Mouse (Mus musculus): ENCODE data around the gene 4921539E11Rik. TPM values are rescaled to one million over a fixed set of nuclear protein-coding genes. Genes with fewer than 3 reads are reported as not detected.
A peak's percentile ranks its signal among the peaks of the same experiment; 100 is the strongest.

4921539E11Rik gene
- polyA plus RNA-seq, 1 experiment from 2014 or later = not detected

DNA sequence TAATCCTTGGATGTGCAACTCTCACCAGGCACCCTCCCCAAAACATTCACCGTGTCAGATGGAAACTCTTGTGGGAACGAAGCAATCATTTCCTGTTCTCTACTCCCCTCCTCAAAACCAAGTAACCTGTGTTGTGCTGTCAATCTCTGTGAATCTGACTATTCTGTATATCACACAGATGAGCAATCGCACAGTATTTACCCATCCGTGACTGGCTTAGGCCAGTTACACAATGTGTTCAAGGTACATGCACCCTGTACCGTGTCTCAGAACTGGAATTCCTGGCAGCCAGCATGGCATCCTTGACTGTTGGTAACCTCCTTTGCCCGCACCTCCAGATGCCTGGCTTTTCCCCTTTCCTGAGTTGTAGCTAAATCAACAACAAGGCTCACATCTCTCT, 74.6 kb downstream of the 4921539E11Rik start:
- H3K27ac ChIP-seq = peak overlapping the region; percentile 99; the same call in 1 of the 2 replicates
- no peak for TF ChIP-seq CTCF (IDR thresholded peaks at IDR 0.05; ENCODE audit: low read depth)
- H3K4me1 ChIP-seq (replicated peaks; ENCODE audit: insufficient read depth, low read length) = no peaks in the 10 kb centered on the region
- no peak overlapping the region for H3K4me3 ChIP-seq (replicated peaks; ENCODE audit: low read depth, low read length)
- peak; percentile 62 for ATAC-seq (replicated peaks; ENCODE audit: low FRiP score, low read depth)
- H3K36me3 ChIP-seq (ENCODE audit: insufficient read depth, low read length) = no peaks in the 10 kb centered on the region; the same call in 1 of the 2 replicates
- no peak overlapping the region for H3K9ac ChIP-seq (ENCODE audit: low read depth, low read length)
- DNase-seq (ENCODE audit: low spot score) = peak; percentile 16
- H3K27me3 ChIP-seq (ENCODE audit: insufficient read depth, low read length) = no peaks in the 10 kb centered on the region
- H3K4me2 ChIP-seq (ENCODE audit: low read length) = no peak overlapping the region
- WGBS = 65% methylated on average over 6 of the region's 6 CpGs
- no peaks in the 10 kb centered on the region for H3K9me3 ChIP-seq (replicated peaks; ENCODE audit: low read length)

DNA sequence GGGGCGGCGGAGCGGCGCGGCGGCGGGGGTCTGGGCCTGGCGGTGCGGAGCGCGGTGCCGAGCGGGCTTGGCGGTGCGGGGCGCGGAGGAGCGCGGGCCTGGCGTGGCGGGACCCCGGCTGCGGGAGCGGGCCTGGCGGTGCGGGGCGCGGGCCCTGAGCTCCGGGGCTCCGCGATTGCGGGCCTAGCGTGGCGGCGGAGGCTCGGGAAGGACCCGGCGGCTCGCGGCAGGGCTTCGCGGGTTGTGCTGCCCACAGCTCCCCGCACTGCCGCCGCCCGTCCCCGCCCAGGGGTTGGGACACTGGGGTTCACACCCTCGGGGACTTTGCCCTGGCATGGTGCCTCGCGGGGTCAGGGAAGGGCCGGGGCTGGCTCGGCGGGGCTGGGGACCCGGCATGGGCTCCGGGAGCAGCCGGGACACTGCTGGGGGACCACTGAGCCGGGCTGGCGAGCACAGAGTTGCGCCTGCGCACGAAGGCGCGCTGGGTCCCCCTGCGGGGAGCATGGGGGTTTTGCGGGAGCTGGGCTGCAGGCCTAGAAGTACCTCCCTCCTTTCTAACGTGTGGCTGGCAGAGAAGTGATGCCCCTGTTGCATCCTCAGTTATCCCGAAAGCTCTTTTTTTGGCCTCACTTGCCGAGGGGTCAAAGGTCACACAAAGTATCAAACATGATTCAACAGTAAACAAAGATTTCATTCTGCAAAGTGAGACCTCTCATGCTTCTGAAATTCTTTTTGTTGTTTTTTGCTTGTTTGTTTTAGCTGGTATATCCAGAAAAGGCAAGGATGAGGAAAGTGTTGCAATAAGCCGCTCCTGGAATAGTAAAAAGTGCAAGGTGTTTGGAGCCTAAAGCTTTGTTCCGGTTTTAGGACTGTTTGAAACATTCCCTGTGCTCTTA, 75.5 kb downstream of the 4921539E11Rik start, which contains the start of gene Slc35d1:
Gene Slc35d1, minus strand, starts transcription at position 240 of the 896 bp plus-strand sequence.
- ATAC-seq (replicated peaks; ENCODE audit: low FRiP score, low read depth) = peak; percentile 89
- H3K4me3 ChIP-seq (replicated peaks; ENCODE audit: low read depth, low read length) = peak within 1 kb of the TSS; percentile 96
- H3K27me3 ChIP-seq (ENCODE audit: insufficient read depth, low read length) = no peaks in the 10 kb centered on the region
- no peaks in the 10 kb centered on the region; the same call in 1 of the 2 replicates for H3K36me3 ChIP-seq (ENCODE audit: insufficient read depth, low read length)
- H3K4me1 ChIP-seq (replicated peaks; ENCODE audit: insufficient read depth, low read length) = no peaks in the 10 kb centered on the region
- peak; percentile 91 for DNase-seq (ENCODE audit: low spot score)
- H3K9ac ChIP-seq (ENCODE audit: low read depth, low read length) = peak within 1 kb of the TSS; percentile 99
- H3K27ac ChIP-seq = peak within 1 kb of the TSS; percentile 99
- TF ChIP-seq CTCF (IDR thresholded peaks at IDR 0.05; ENCODE audit: low read depth) = peak; percentile 38; the same call in 1 of the 2 replicates
- peak within 1 kb of the TSS; percentile 82 for H3K4me2 ChIP-seq (ENCODE audit: low read length)
- 3% methylated on average over 62 of the region's 70 CpGs for WGBS
- H3K9me3 ChIP-seq (replicated peaks; ENCODE audit: low read length) = no peaks in the 10 kb centered on the region

DNA sequence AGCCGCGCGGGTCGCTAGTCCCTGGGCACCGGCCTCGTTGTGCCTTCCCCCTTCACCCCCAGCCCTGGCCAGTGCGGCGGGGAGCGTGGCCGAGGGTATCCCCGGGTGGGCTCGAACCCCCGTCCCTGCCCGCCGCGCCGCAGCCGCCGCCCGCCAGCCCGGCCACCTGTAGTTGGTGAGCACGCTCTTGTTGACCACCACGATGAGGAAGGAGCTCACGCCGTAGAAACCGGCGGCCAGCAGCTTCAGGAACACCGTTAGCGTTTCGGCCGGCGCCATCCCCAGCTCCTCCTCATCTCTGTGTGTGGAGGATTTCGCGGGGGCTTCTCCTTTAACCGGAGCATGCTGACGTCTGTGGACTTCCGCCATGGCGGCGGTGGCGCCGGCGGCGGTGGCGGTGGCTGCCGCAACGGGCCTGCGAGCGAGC, 76.2 kb downstream of the 4921539E11Rik start:
- peak; percentile 60 for ATAC-seq (replicated peaks; ENCODE audit: low FRiP score, low read depth)

DNA sequence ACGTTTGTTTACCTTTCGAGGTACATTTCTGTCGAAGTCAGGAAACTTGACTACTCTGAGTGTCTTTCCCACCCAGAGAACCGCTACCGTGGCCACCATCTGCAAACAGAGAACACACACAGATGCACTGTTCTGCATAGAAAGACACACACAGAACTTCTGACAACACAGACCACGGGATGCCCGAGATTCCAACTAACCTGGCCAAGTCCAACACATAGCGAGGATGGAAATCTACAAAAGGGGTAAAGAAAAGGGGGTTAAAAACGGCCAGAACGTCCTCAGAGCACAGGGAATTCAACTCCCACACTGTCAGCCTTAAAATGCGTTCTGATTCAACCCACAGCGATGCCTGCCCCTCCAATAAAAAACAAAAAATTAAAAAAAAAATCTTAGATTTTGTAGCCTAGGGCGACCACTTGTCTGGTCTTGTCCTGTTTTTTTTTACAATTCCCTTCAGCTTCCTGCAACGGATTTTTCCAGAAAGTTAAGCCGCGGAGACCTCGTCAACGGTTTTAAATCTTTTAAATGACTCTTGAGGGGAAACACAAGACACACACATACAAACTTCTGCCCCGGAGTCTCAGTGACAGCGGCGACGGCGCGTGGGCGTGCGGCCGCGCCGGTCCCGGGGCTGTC, 76.7 kb downstream of the 4921539E11Rik start:
- Histone ChIP-seq H3K36me3 (ENCODE audit: insufficient read depth, low read length) (peaks cover 7% of the 10 kb centered on the region), H3K9me3 (replicated peaks; ENCODE audit: low read length) (no peaks in the 10 kb centered on the region), H3K9ac (ENCODE audit: low read depth, low read length) (peak overlapping the region; percentile 99), H3K4me1 (replicated peaks; ENCODE audit: insufficient read depth, low read length) (no peaks in the 10 kb centered on the region), H3K4me2 (ENCODE audit: low read length) (peak overlapping the region; percentile 82), H3K27me3 (ENCODE audit: insufficient read depth, low read length) (no peaks in the 10 kb centered on the region), H3K27ac (peak overlapping the region; percentile 99), H3K4me3 (replicated peaks; ENCODE audit: low read depth, low read length) (peak overlapping the region; percentile 96)
- TF ChIP-seq CTCF (IDR thresholded peaks at IDR 0.05; ENCODE audit: low read depth) = no peak
- peak; percentile 56 for DNase-seq (ENCODE audit: low spot score)
- no peak for ATAC-seq (replicated peaks; ENCODE audit: low FRiP score, low read depth)
- WGBS = 1% methylated on average over 30 of the region's 30 CpGs

More for the DNA sequence above, 76.2 kb downstream of the 4921539E11Rik start:
- Histone ChIP-seq H3K9me3 (replicated peaks; ENCODE audit: low read length) (no peaks in the 10 kb centered on the region), H3K4me3 (replicated peaks; ENCODE audit: low read depth, low read length) (peak overlapping the region; percentile 96), H3K27me3 (ENCODE audit: insufficient read depth, low read length) (no peaks in the 10 kb centered on the region), H3K4me2 (ENCODE audit: low read length) (peak overlapping the region; percentile 82), H3K9ac (ENCODE audit: low read depth, low read length) (peak overlapping the region; percentile 99), H3K36me3 (ENCODE audit: insufficient read depth, low read length) (peaks cover 2% of the 10 kb centered on the region; the same call in 1 of the 2 replicates), H3K4me1 (replicated peaks; ENCODE audit: insufficient read depth, low read length) (no peaks in the 10 kb centered on the region), H3K27ac (peak overlapping the region; percentile 99)
- WGBS = under 1% methylated on average over 47 of the region's 48 CpGs
- DNase-seq (ENCODE audit: low spot score) = peak; percentile 75
- no peak for TF ChIP-seq CTCF (IDR thresholded peaks at IDR 0.05; ENCODE audit: low read depth)

DNA sequence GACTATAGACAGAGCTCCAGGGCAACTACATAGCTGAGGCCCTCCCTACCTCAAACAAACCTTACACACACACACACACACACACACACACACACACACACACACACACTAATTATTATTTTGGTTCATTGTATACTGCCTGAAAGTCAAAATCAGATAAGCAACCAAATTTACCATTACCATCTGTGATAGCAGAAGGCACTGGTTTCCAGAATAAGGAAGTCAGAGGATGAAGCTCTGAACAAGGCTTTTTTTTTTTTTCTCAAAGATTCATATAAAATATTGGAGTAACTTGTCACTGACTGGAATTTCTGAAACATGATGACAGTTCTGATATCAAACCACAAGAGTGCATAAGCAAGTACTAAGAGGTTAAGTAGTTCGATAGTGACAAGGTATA, 82.1 kb downstream of the 4921539E11Rik start:
- WGBS = 91% methylated on average over 1 of the region's 1 CpGs

DNA sequence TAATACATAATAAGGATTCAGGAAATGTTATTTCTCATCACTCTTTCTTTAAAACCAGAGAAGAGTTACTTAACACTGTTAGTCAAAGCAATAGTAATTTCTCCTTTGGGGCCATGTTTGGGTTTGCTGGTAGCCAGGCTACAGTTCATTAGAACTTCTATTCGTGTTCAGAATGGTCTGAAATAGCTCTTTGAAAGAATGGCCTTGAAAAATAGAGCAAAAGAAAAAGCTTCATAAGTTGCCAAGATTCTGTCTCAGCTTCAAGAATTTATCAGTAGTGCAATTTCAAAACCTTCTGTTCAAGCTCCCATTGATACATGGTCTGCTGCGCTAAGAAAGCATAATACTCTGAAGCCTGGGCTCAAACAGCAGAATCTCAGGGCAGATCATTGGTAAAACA, 87.0 kb downstream of the 4921539E11Rik start:
- TF ChIP-seq CTCF (IDR thresholded peaks at IDR 0.05; ENCODE audit: low read depth) = no peak
- no peaks in the 10 kb centered on the region for H3K9me3 ChIP-seq (replicated peaks; ENCODE audit: low read length)
- H3K27ac ChIP-seq = no peak overlapping the region
- no peaks in the 10 kb centered on the region for H3K4me1 ChIP-seq (replicated peaks; ENCODE audit: insufficient read depth, low read length)
- no peaks in the 10 kb centered on the region for H3K27me3 ChIP-seq (ENCODE audit: insufficient read depth, low read length)
- DNase-seq (ENCODE audit: low spot score) (peak; percentile 20), ATAC-seq (replicated peaks; ENCODE audit: low FRiP score, low read depth) (no peak)
- 0 out of 2 replicates have a peak, but pooled peaks cover 17% of the 10 kb centered on the region for H3K36me3 ChIP-seq (ENCODE audit: insufficient read depth, low read length)
- H3K9ac ChIP-seq (ENCODE audit: low read depth, low read length) = no peak overlapping the region
- H3K4me3 ChIP-seq (replicated peaks; ENCODE audit: low read depth, low read length) = no peak overlapping the region
- whole genome bisulfite sequencing = 71% methylated on average over 2 of the region's 2 CpGs
- no peak overlapping the region for H3K4me2 ChIP-seq (ENCODE audit: low read length)

More for the DNA sequence above, 82.1 kb downstream of the 4921539E11Rik start:
- Histone ChIP-seq H3K27ac (no peak overlapping the region), H3K9ac (ENCODE audit: low read depth, low read length) (no peak overlapping the region), H3K27me3 (ENCODE audit: insufficient read depth, low read length) (no peaks in the 10 kb centered on the region), H3K4me3 (replicated peaks; ENCODE audit: low read depth, low read length) (no peak overlapping the region), H3K9me3 (replicated peaks; ENCODE audit: low read length) (no peaks in the 10 kb centered on the region), H3K36me3 (ENCODE audit: insufficient read depth, low read length) (peaks cover 16% of the 10 kb centered on the region), H3K4me2 (ENCODE audit: low read length) (no peak overlapping the region), H3K4me1 (replicated peaks; ENCODE audit: insufficient read depth, low read length) (no peaks in the 10 kb centered on the region)
- ATAC-seq (replicated peaks; ENCODE audit: low FRiP score, low read depth) (no peak), DNase-seq (ENCODE audit: low spot score) (no peak)
- TF ChIP-seq CTCF (IDR thresholded peaks at IDR 0.05; ENCODE audit: low read depth) = no peak
